Mouse (Mus musculus): ENCODE measurements around the gene Pygm. TPM values are rescaled to one million over a fixed set of nuclear protein-coding genes. Genes with fewer than 3 reads are reported as not detected.

Gene Pygm
- total RNA-seq, 2 experiments from 2014 or later, result 2.6 to 4.6 TPM

GRCm38 (mm10) chr19:6424137-6424881 is 40.1 kb downstream of the Pygm start:
- no peak for ATAC-seq (replicated peaks; ENCODE audit: low FRiP score, poor library complexity, severe bottlenecking)

- no peak for ATAC-seq (replicated peaks; ENCODE audit: low FRiP score, poor library complexity, severe bottlenecking)
Observed at GRCm38 (mm10) chr19:6425595-6425994, 41.4 kb downstream of the Pygm start.

- ATAC-seq (replicated peaks; ENCODE audit: low FRiP score, poor library complexity, severe bottlenecking), result no peak
Observed at GRCm38 (mm10) chr19:6426703-6427500, 42.7 kb downstream of the Pygm start.

GRCm38 (mm10) chr19:6427653-6428434 is 43.6 kb downstream of the Pygm start:
- no peak for ATAC-seq (replicated peaks; ENCODE audit: low FRiP score, poor library complexity, severe bottlenecking)

GRCm38 (mm10) chr19:6428501-6429200 is 44.5 kb downstream of the Pygm start:
- ATAC-seq (replicated peaks; ENCODE audit: low FRiP score, poor library complexity, severe bottlenecking), result no peak

- ATAC-seq (replicated peaks; ENCODE audit: low FRiP score, poor library complexity, severe bottlenecking), result no peak
Observed at GRCm38 (mm10) chr19:6443016-6443415, 58.8 kb downstream of the Pygm start.

GRCm38 (mm10) chr19:6445761-6446423 is 61.7 kb downstream of the Pygm start:
- no peak for ATAC-seq (replicated peaks; ENCODE audit: low FRiP score, poor library complexity, severe bottlenecking)

GRCm38 (mm10) chr19:6446736-6447437 is 62.7 kb downstream of the Pygm start:
- no peak for ATAC-seq (replicated peaks; ENCODE audit: low FRiP score, poor library complexity, severe bottlenecking)

Other genes with a start within 250 kb of the Pygm start
- 2.5 and 7.1 TPM in 2 replicates for gene Batf2, start 243.4 kb upstream of the Pygm start, total RNA-seq (2015; ENCODE audit: low replicate concordance)
- 1.7 TPM in 1 of 2 replicates, not detected in the other for gene Batf2, start 243.4 kb upstream of the Pygm start, total RNA-seq (2017; ENCODE audit: low replicate concordance)
- gene Arl2, start 242.9 kb upstream of the Pygm start, total RNA-seq (2015; ENCODE audit: low replicate concordance), result 17.2 and 19.8 TPM in 2 replicates
- gene Arl2, start 242.9 kb upstream of the Pygm start, total RNA-seq (2017; ENCODE audit: low replicate concordance), result 9.4 and 17.3 TPM in 2 replicates
- not detected in 2 replicates for gene Majin, start 200.0 kb upstream of the Pygm start, total RNA-seq (2015; ENCODE audit: low replicate concordance)
- gene Majin, start 200.0 kb upstream of the Pygm start, total RNA-seq (2017; ENCODE audit: low replicate concordance), result not detected in 2 replicates
- gene Gpha2, start 158.0 kb upstream of the Pygm start, total RNA-seq (2015; ENCODE audit: low replicate concordance), result not detected in 2 replicates
- not detected in 2 replicates for gene Gpha2, start 158.0 kb upstream of the Pygm start, total RNA-seq (2017; ENCODE audit: low replicate concordance)
- 52.6 and 79.6 TPM in 2 replicates for gene Ppp2r5b, start 148.5 kb upstream of the Pygm start, total RNA-seq (2015; ENCODE audit: low replicate concordance)
- gene Ppp2r5b, start 148.5 kb upstream of the Pygm start, total RNA-seq (2017; ENCODE audit: low replicate concordance), result 117 and 224 TPM in 2 replicates
- gene Atg2a, start 142.7 kb upstream of the Pygm start, total RNA-seq (2015; ENCODE audit: low replicate concordance), result 13.8 and 18.0 TPM in 2 replicates
- 18.4 and 18.6 TPM in 2 replicates for gene Atg2a, start 142.7 kb upstream of the Pygm start, total RNA-seq (2017; ENCODE audit: low replicate concordance)
- gene Ehd1, start 107.7 kb upstream of the Pygm start, total RNA-seq (2015; ENCODE audit: low replicate concordance), result 20.1 and 23.4 TPM in 2 replicates
- gene Ehd1, start 107.7 kb upstream of the Pygm start, total RNA-seq (2017; ENCODE audit: low replicate concordance), result 17.5 and 30.7 TPM in 2 replicates
- 0.36 TPM in 1 of 2 replicates, not detected in the other for gene Cdc42bpg, start 77.9 kb upstream of the Pygm start, total RNA-seq (2015; ENCODE audit: low replicate concordance)
- gene Cdc42bpg, start 77.9 kb upstream of the Pygm start, total RNA-seq (2017; ENCODE audit: low replicate concordance), result 1.4 and 1.5 TPM in 2 replicates
- 5.4 and 23.9 TPM in 2 replicates for gene Men1, start 49.4 kb upstream of the Pygm start, total RNA-seq (2015; ENCODE audit: low replicate concordance)
- gene Men1, start 49.4 kb upstream of the Pygm start, total RNA-seq (2017; ENCODE audit: low replicate concordance), result 10.0 and 17.1 TPM in 2 replicates
- gene Map4k2, start 43.3 kb upstream of the Pygm start, total RNA-seq (2015; ENCODE audit: low replicate concordance), result 14.7 and 19.8 TPM in 2 replicates
- gene Map4k2, start 43.3 kb upstream of the Pygm start, total RNA-seq (2017; ENCODE audit: low replicate concordance), result 19.4 and 37.7 TPM in 2 replicates
- gene Sf1, start 20.7 kb upstream of the Pygm start, total RNA-seq (2015; ENCODE audit: low replicate concordance), result 145 and 153 TPM in 2 replicates
- 171 and 223 TPM in 2 replicates for gene Sf1, start 20.7 kb upstream of the Pygm start, total RNA-seq (2017; ENCODE audit: low replicate concordance)
- gene Rasgrp2, start 14.9 kb downstream of the Pygm start, total RNA-seq (2015; ENCODE audit: low replicate concordance), result 42.3 and 47.2 TPM in 2 replicates
- gene Rasgrp2, start 14.9 kb downstream of the Pygm start, total RNA-seq (2017; ENCODE audit: low replicate concordance), result 29.9 and 37.7 TPM in 2 replicates
- not detected in 2 replicates for gene Nrxn2, start 34.3 kb downstream of the Pygm start, total RNA-seq (2015; ENCODE audit: low replicate concordance)
- not detected in 2 replicates for gene Nrxn2, start 34.3 kb downstream of the Pygm start, total RNA-seq (2017; ENCODE audit: low replicate concordance)
- gene Slc22a12, start 158.6 kb downstream of the Pygm start, total RNA-seq (2015; ENCODE audit: low replicate concordance), result not detected in 2 replicates
- gene Slc22a12, start 158.6 kb downstream of the Pygm start, total RNA-seq (2017; ENCODE audit: low replicate concordance), result not detected in 2 replicates